8 mouse cellular contexts compared by ENCODE assay signal in the genomic region with DNA sequence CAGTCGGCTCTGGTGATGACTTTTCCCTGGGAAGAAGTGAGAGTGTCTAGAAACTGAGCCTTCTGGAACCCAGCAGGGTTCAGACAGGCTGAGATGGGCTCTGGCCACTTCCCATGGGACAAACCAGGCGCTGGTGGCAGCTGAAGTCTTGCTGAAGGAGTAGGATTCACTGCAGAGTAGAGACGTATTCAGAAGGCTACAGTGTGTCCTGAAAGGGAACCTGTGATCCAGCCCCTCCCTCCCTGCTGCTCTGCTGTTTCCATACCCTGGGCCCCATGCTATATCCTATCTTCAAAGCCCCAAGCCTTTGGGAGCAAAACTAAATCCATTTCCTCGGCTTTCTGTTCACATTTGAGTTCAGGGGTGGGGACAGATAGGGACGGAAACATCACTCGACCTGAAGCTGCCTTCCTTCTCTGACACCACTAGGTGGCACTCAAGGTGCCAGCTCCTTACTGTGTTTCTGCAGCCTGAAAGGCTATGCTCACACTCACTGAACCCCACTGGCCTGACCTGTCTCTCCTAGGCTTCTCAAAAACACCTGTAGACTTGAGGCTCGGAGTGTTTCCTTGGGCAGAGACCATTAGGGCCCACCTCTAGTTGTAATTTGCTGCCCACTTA. TPM values are rescaled to one million over a fixed set of nuclear protein-coding genes. Genes with fewer than 3 reads are reported as not detected.
DNase-seq lines count a peak whose midpoint lies in the region; ATAC-seq and TF ChIP-seq lines count a peak whose summit lies in the region.

No protein-coding gene starts in this region.

- no peak overlapping the region for H3K4me2 ChIP-seq in liver, embryonic 12.5 days

- H3K36me3 ChIP-seq in E14TG2a.4 (ENCODE audit: insufficient read depth, low read length), result no peaks in the 10 kb centered on the region
- H3K36me3 ChIP-seq in heart, adult 2 months (ENCODE audit: control insufficient read depth, insufficient read depth, low read length), result no peaks in the 10 kb centered on the region
- H3K36me3 ChIP-seq in liver, embryonic 12.5 days, result no peaks in the 10 kb centered on the region

- H3K27ac ChIP-seq in heart, adult 2 months, result no peak overlapping the region
- no peak overlapping the region for H3K27ac ChIP-seq in liver, embryonic 12.5 days

- TF ChIP-seq EP300 in heart, adult 2 months (IDR thresholded peaks at IDR 0.05; ENCODE audit: insufficient read depth, low read depth, low read length), result no peak

- H3K27me3 ChIP-seq in E14TG2a.4 (ENCODE audit: insufficient read depth, low read length), result peaks cover 13% of the 10 kb centered on the region
- H3K27me3 ChIP-seq in heart, adult 2 months (ENCODE audit: control insufficient read depth, insufficient read depth, low read length), result no peaks in the 10 kb centered on the region
- H3K27me3 ChIP-seq in liver, embryonic 12.5 days (replicated peaks), result 0 out of 2 replicates have a peak, but pooled peaks cover 9% of the 10 kb centered on the region

- no peak overlapping the region for H3K9ac ChIP-seq in heart, adult 2 months (ENCODE audit: low read depth, low read length)
- no peak overlapping the region for H3K9ac ChIP-seq in liver, embryonic 12.5 days

- DNase-seq in adrenal gland, adult 2 months, result peak; percentile 66
- peak; percentile 55 for DNase-seq in embryo, embryonic 11.5 days (ENCODE audit: low read depth, low spot score)
- DNase-seq in heart, adult 2 months, result peak; percentile 37 to 39
- DNase-seq in kidney, adult 9 months, result peak; percentile 61
- peak; percentile 53 for DNase-seq in naive thymus-derived CD4-positive, alpha-beta T cell, adult 2 months (ENCODE audit: low read depth)
- DNase-seq in thymus, postnatal 36 days, result peak; percentile 14 to 16

- no peaks in the 10 kb centered on the region for H3K9me3 ChIP-seq in E14TG2a.4 (ENCODE audit: low read length)
- H3K9me3 ChIP-seq in liver, embryonic 12.5 days (replicated peaks), result no peaks in the 10 kb centered on the region

- 25% methylated on average over 7 of the region's 7 CpGs for WGBS in heart, adult 2 months
- WGBS in liver, embryonic 12.5 days (ENCODE audit: insufficient replicate concordance), result 20% methylated on average over 7 of the region's 7 CpGs

- intact Hi-C loops in heart, adult 2 months (cut with DNase I), result loop anchor here (1.0 kb wide), 2 partner anchors 54 to 61 kb away; no protein-coding TSS in a partner anchor

- no peak overlapping the region for H3K4me3 ChIP-seq in E14TG2a.4 (replicated peaks; ENCODE audit: low read length)
- no peak overlapping the region for H3K4me3 ChIP-seq in heart, adult 2 months
- no peak overlapping the region for H3K4me3 ChIP-seq in liver, embryonic 12.5 days

- TF ChIP-seq CTCF in E14TG2a.4 (conservative IDR thresholded peaks at IDR 0.05; ENCODE audit: low read length), result peak; percentile 64
- peak; percentile 93 for TF ChIP-seq CTCF in heart, adult 2 months (IDR thresholded peaks at IDR 0.05)

- H3K4me1 ChIP-seq in E14TG2a.4 (replicated peaks; ENCODE audit: low read depth, low read length), result peaks cover 19% of the 10 kb centered on the region
- H3K4me1 ChIP-seq in heart, adult 2 months (ENCODE audit: control insufficient read depth, insufficient read depth, low read length), result no peaks in the 10 kb centered on the region
- H3K4me1 ChIP-seq in liver, embryonic 12.5 days, result no peaks in the 10 kb centered on the region

- no peaks in the 10 kb centered on the region for H3K79me2 ChIP-seq in heart, adult 2 months (replicated peaks; ENCODE audit: control insufficient read depth, insufficient read depth, low read length)

- ATAC-seq in liver, embryonic 12.5 days, result peak; percentile 49; the same call in 1 of the 2 replicates

- no peak for TF ChIP-seq POLR2A in heart, adult 2 months (IDR thresholded peaks at IDR 0.05; ENCODE audit: insufficient read depth, low read depth, low read length)

RNA-seq across cellular contexts. Expression of gene Tub, which starts 16.7 kb away (rescaled TPM):
- 10 to 100 TPM; 25.9 to 41.5 TPM for total RNA-seq in adrenal gland, adult 2 months (2021)
- 13.1 and 26.2 TPM in 2 replicates for polyA plus RNA-seq in adrenal gland, adult 2 months (2012; rRNA removed)
- total RNA-seq in heart, adult 2 months (2021), result under 1 TPM; 0.26 to 0.52 TPM
- polyA plus RNA-seq in heart, adult 2 months (2012; rRNA removed), result 0.45 and 1.2 TPM in 2 replicates
- 0.04 and 0.19 TPM in 2 replicates for polyA plus RNA-seq in liver, embryonic 12.5 days (2016; fragmentation: Nextera tagmentation; extraction: Ambion mirVana)

RNA-seq across cellular contexts. Expression of gene Eif3f, which starts 32.6 kb away (rescaled TPM):
- 100 to 1,000 TPM; 118 to 158 TPM for total RNA-seq in adrenal gland, adult 2 months (2021)
- polyA plus RNA-seq in adrenal gland, adult 2 months (2012; rRNA removed), result 634 and 641 TPM in 2 replicates
- total RNA-seq in heart, adult 2 months (2021), result 10 to 100 TPM; 78.6 to 97.2 TPM
- polyA plus RNA-seq in heart, adult 2 months (2012; rRNA removed), result 72.1 and 72.8 TPM in 2 replicates
- 60.3 and 61.3 TPM in 2 replicates for polyA plus RNA-seq in liver, embryonic 12.5 days (2016; fragmentation: Nextera tagmentation; extraction: Ambion mirVana)

RNA-seq across cellular contexts. Expression of gene Nlrp10, which starts 36.9 kb away (rescaled TPM):
- under 1 TPM; 0.17 to 0.61 TPM for total RNA-seq in adrenal gland, adult 2 months (2021)
- polyA plus RNA-seq in adrenal gland, adult 2 months (2012; rRNA removed), result 0.02 TPM in 2 replicates
- total RNA-seq in heart, adult 2 months (2021), result 10 to 100 TPM; 17.4 to 21.0 TPM
- polyA plus RNA-seq in heart, adult 2 months (2012; rRNA removed), result 8.1 and 14.4 TPM in 2 replicates
- 0.08 and 0.10 TPM in 2 replicates for polyA plus RNA-seq in liver, embryonic 12.5 days (2016; fragmentation: Nextera tagmentation; extraction: Ambion mirVana)

Comparison
In these comparisons a context has a peak if more than half of its experiments do, and no peak if none do; other contexts are left out.
1. DNase-seq: peak in every context shown above with its lines; median percentile 66 in adrenal gland, adult 2 months; 61 in kidney, adult 9 months; 55 in embryo, embryonic 11.5 days; 53 in naive thymus-derived CD4-positive, alpha-beta T cell, adult 2 months; 38 in heart, adult 2 months; 15 in thymus, postnatal 36 days.